Mouse (Mus musculus): ENCODE measurements around the gene Pbx1. TPM values are rescaled to one million over a fixed set of nuclear protein-coding genes. Genes with fewer than 3 reads are reported as not detected.

Gene Pbx1
- total and polyA plus RNA-seq, 3 experiments, result 66.2 to 210 (median 148) TPM

DNA sequence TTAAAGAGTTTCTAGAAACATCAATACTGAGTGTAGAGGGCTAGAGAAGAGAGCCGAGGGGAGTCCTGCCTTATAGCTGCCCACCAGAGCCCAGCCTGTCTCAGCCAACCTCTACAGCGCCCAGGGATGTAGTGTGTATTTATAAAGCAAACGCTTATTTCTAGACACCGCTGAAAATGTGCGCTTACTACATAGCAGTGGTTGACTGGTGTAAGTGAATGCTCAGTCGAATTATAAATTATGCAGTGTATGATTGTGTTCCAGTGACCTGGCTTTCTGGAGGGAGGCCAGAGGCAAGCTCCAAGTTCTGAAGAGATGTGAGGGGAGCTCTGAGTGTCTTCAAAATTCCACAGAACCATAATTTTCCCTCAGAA is 352.7 kb downstream of the Pbx1 start:
- no peak for DNase-seq

DNA sequence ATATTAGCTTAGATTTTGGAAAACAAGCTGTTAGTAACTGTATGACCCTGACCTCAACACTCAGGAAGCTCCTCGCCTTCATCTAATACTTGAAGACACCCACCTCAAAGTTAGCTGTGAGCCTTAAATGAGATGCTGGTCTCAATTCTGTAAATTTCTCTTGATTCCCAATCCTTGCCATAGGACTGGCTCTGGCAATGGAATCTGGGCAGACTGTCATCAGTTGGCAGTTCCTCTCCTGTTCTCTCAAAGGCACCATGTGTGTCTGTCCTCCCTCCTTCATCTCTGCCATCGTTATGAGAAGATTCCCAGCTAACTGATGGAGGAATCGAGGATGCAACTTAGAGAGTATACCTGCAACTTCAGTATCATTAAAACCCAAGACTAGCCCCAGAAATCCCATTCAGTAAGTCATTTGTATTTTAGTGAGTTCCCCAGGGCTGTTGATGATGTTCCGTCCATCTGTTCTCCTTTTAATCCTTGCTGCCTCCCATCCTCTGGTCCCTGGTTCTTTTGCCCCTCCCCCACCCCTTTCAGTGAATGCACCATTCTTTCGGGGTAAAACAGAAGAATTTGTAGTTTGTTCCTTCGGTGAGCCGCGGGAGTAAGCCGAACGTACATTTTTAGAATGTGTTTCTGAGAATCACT is 353.2 kb downstream of the Pbx1 start:
- no peak for DNase-seq

DNA sequence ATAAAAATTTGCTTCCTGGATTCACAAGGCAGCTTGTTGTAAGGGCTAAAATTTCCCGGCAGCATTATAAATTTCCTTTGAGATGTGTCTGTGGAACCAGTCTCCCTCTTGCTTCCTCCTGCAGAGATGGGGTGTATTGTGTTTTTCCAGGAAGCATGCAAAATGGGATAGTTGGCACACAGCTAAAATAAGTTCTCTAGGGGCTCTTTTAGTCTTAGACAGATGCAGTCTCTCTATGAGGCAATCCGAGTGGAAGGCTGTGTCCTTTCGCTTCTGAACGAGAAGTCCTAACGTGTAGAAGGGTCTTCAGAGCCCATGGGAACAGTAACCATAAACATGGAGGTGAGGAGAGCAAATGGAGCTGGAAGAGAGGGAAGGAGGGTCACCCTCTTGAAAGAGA is 360.1 kb downstream of the Pbx1 start:
- no peak for DNase-seq

DNA sequence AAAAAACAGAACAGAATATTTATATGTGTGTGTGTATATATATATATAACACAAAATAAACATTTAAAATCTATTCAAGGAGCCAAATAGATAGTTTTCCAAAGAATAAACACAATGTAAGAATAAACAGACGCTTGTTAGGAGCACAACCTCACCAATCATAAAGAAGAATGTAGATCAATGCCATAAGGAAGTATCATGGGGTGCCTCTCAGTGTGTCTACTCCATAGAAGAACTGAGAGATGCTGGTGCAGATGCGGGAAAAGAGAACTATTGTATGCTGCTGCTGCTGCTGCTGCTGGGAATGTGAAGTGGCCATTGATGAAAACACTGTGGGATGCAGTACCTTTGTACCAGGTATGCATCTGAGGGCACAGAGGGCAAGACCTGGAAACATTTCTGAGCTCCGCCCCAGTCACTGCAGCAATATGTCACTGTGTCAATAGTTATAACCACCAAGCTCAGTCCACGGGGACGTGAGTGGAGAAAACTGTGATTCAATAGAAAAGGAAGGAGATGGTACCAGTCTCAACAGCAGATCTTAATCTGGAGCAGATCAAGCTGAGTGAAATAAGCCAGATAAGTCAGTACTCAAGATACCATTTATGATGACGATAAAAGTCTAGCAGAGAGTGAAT is 361.7 kb downstream of the Pbx1 start:
- DNase-seq, result no peak

DNA sequence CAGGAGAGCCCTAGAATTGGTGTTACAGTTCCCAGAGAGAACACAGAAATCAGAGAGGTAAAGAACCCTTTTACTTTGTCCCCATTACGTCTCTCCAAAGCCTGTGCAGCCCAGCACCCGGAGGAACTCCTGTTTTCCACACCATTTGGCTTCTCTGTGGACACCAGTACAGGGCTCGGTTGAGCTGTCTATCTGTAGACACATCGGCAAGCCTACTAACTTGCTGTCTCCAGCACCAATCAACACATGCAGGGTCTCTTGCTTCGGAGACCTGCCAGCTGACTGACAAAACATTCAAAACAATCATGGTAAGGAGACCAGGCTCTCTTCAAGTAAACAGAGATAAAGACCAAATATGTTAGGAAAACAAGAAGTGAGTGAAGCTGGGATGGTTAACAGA is 362.3 kb downstream of the Pbx1 start:
- DNase-seq, result no peak

Measured in adrenal gland, adult 2 months (tissue).